Mouse (Mus musculus): Measurements from ENCODE around the gene Zfp319. TPM values are rescaled to one million over a fixed set of nuclear protein-coding genes. Genes with fewer than 3 reads are reported as not detected.

Gene Zfp319
- polyA plus RNA-seq, 1 experiment, result 6.6 TPM

DNA sequence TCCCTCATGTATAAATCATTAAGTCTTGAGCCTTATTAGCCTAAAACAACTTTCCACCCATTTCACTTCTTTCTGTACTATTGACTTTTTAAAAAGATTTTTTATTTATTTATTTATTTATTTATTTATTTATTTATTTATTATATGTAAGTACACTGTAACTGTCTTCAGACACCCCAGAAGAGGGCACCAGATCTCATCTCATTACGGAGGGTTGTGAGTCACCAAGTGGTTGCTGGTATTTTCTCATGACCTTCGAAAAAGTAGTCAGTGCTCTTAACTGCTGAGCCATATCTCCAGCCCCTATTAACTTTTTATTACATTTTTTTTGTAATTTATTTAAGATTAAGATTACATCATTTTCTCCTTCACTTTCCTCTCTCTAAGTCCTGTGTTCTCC is 17.0 kb downstream of the Zfp319 start:
- Histone ChIP-seq H3K27ac (ENCODE audit: insufficient read depth, low read length) (no peak overlapping the region), H3K4me3 (ENCODE audit: insufficient read depth, low read length) (no peak overlapping the region), H3K4me1 (ENCODE audit: control insufficient read depth, insufficient read depth, low read length) (no peaks in the 10 kb centered on the region)
- TF ChIP-seq CTCF (IDR thresholded peaks at IDR 0.05; ENCODE audit: borderline replicate concordance, insufficient read depth, low read length) (no peak), POLR2A (IDR thresholded peaks at IDR 0.05; ENCODE audit: low read depth, low read length) (no peak)

DNA sequence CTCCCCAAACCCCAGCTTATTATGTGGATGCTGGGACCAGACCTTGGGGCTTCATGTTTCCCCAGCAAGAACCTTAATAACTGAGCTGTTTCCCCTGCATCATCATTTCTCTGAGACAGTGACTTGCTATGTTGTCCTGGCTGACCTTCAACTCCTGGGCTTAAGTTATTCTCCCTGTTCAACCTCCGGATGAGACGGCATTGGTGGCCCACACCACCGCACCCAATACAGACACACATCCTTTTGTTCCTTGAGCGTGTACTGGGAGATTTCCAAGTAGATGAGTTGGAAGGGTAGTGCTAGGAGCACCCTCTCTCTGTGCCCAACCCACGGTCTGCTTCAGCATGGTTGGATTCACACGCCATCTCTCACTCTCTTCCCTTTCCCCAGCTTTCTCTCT is 17.9 kb downstream of the Zfp319 start:
- TF ChIP-seq CTCF (IDR thresholded peaks at IDR 0.05; ENCODE audit: borderline replicate concordance, insufficient read depth, low read length), result no peak
- no peak for TF ChIP-seq POLR2A (IDR thresholded peaks at IDR 0.05; ENCODE audit: low read depth, low read length)
- Histone ChIP-seq H3K4me1 (ENCODE audit: control insufficient read depth, insufficient read depth, low read length) (no peaks in the 10 kb centered on the region), H3K4me3 (ENCODE audit: insufficient read depth, low read length) (no peak overlapping the region), H3K27ac (ENCODE audit: insufficient read depth, low read length) (no peak overlapping the region)

DNA sequence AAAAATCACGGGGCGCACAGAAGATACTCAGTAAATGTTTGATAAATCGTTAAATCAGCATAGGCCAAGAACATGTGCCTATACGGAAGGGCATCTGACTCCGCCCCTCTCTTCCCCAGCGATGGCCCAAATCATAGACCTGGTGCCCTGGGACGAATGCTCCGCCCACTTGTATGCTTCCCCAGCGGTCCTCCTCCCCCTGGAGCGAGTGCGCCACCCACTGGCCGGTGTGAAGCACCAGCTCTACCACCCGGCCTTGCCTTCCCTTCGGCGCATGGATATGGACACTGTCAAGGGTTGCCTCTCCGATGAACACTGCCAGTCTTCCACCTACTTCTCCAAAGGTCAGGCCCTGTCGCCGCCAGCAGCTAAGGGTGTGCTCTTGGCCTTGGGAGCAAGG is 18.9 kb downstream of the Zfp319 start:
- Histone ChIP-seq H3K27ac (ENCODE audit: insufficient read depth, low read length) (no peak overlapping the region), H3K4me1 (ENCODE audit: control insufficient read depth, insufficient read depth, low read length) (no peaks in the 10 kb centered on the region), H3K4me3 (ENCODE audit: insufficient read depth, low read length) (no peak overlapping the region)
- no peak for TF ChIP-seq POLR2A (IDR thresholded peaks at IDR 0.05; ENCODE audit: low read depth, low read length)
- TF ChIP-seq CTCF (IDR thresholded peaks at IDR 0.05; ENCODE audit: borderline replicate concordance, insufficient read depth, low read length), result 0 out of 2 replicates have a peak, but pooled peaks have one; percentile 9

DNA sequence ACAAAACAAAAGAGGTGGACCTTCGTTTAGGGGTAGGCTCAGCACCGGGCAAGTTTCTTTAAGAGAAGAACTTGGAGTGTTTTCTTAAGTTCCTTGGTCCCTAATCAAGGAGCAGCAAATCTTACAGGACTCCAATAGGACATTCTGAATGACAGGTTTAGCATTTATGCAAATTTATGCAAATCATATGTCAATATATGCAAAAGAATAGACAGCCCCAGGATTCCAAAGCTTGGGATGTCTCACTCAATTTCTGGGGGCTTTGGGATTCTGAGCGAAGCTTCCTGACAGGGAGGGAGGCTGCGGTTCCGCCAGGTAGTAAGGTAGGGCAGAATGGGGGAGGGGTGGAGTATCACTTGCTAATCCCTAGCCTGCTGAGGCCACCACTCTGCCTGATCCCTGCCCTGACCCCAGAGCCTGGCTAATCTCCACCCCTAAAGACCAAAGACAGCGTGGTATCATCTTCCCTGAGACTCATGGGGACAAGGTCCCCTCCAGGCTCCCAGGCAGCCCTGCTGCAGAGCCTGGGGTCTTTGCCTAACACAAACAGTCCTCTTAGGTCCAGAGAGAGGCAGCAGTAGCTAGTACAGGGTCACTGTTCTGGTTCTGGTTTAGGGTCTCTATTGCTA is 21.3 kb downstream of the Zfp319 start, which contains the start of gene Tepp:
Gene Tepp, plus strand, starts transcription at position 225 of the 629 bp plus-strand sequence.
- Histone ChIP-seq H3K4me1 (ENCODE audit: control insufficient read depth, insufficient read depth, low read length) (no peaks in the 10 kb centered on the region), H3K4me3 (ENCODE audit: insufficient read depth, low read length) (no peak within 1 kb of the TSS), H3K27ac (ENCODE audit: insufficient read depth, low read length) (no peak within 1 kb of the TSS)
- TF ChIP-seq CTCF (IDR thresholded peaks at IDR 0.05; ENCODE audit: borderline replicate concordance, insufficient read depth, low read length) (no peak), POLR2A (IDR thresholded peaks at IDR 0.05; ENCODE audit: low read depth, low read length) (no peak)

DNA sequence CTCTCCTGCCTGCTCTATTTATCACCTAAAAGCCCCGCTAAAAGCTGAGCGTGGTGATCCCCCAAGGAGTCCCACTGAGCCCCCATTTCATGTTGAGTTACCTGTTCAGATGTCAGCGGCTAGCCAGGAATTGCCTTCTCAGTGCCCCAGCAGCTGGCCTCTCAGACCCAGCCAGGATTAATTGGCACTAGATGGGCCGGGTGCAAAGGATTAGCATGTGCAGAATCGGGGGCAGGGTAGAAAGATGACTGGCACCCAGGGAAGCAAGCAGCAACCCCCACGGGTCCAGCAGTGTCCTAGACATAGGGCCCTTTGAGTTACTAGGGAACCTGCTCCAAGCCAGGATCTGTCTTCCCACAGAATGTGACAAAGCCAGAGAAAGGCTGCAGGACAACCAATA is 25.3 kb downstream of the Zfp319 start, which contains the start of gene Cngb1:
Gene Cngb1, minus strand, starts transcription at position 155 of the 400 bp plus-strand sequence.
- no peaks in the 10 kb centered on the region for H3K4me1 ChIP-seq (ENCODE audit: control insufficient read depth, insufficient read depth, low read length)
- TF ChIP-seq POLR2A (IDR thresholded peaks at IDR 0.05; ENCODE audit: low read depth, low read length) (no peak), CTCF (IDR thresholded peaks at IDR 0.05; ENCODE audit: borderline replicate concordance, insufficient read depth, low read length) (no peak)
- H3K27ac ChIP-seq (ENCODE audit: insufficient read depth, low read length), result no peak within 1 kb of the TSS
- H3K4me3 ChIP-seq (ENCODE audit: insufficient read depth, low read length), result no peak within 1 kb of the TSS

DNA sequence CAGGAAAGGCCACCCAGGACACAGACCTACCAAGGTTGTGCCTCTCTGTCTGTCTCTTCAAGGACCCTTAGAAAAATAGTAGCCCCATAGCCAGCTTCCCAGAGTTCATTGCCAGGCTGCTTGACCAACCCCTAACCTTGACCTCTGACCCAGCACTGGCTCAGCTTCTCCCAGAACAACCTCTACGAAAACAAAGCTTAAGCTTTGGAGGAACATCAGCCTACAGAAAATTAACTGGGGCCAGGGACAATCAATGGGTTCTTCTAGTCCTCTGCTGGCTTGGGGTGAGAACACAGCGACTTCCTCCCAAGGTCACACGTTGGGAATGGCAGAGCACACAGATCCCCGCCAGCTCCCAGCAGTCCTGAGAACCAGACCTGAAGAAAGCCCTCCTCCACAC is 26.2 kb downstream of the Zfp319 start:
- Histone ChIP-seq H3K4me3 (ENCODE audit: insufficient read depth, low read length) (no peak overlapping the region), H3K4me1 (ENCODE audit: control insufficient read depth, insufficient read depth, low read length) (no peaks in the 10 kb centered on the region), H3K27ac (ENCODE audit: insufficient read depth, low read length) (no peak overlapping the region)
- TF ChIP-seq POLR2A (IDR thresholded peaks at IDR 0.05; ENCODE audit: low read depth, low read length) (no peak), CTCF (IDR thresholded peaks at IDR 0.05; ENCODE audit: borderline replicate concordance, insufficient read depth, low read length) (no peak)

DNA sequence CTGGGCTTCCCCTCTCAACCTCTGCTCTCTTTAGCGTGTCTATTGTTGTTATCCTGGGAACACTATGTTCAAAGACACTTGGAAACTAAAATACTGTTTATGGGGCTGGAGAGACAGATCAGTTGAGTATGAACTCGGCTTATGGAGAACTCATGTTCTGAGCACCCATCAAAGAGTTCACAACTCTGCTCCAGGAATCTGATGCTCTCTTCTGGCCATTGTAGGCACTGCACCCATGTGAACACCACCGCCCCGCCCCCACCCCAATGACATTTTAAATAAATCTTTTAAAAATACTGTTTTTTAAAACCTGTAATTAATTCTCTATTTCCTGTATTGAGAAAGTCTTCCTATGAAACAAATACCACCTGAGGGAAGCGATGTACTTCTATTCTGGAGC is 29.3 kb downstream of the Zfp319 start:
- H3K4me1 ChIP-seq (ENCODE audit: control insufficient read depth, insufficient read depth, low read length), result no peaks in the 10 kb centered on the region
- H3K27ac ChIP-seq (ENCODE audit: insufficient read depth, low read length), result no peak overlapping the region
- TF ChIP-seq CTCF (IDR thresholded peaks at IDR 0.05; ENCODE audit: borderline replicate concordance, insufficient read depth, low read length) (no peak), POLR2A (IDR thresholded peaks at IDR 0.05; ENCODE audit: low read depth, low read length) (no peak)
- no peak overlapping the region for H3K4me3 ChIP-seq (ENCODE audit: insufficient read depth, low read length)

DNA sequence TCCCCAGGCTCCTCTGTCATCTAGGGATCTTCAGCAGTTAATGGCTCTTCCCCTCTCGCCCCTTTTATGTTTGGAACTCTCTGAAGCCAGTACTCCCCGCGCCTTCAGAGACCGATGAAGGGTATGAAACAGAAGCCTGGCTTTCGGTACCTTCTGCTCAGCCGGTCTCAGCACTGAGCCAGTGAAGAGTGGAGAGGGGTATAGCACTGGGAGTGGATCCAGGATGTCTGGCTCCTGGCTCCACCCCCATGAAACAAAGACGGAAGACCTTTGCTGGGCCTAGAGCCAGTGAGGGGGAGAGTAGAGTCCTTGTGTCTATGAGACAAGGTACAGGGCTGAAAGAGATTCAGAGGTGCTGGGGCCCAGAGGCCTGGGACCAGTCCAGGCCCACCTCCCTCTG is 37.9 kb downstream of the Zfp319 start:
- Histone ChIP-seq H3K4me3 (ENCODE audit: insufficient read depth, low read length) (no peak overlapping the region), H3K27ac (ENCODE audit: insufficient read depth, low read length) (no peak overlapping the region), H3K4me1 (ENCODE audit: control insufficient read depth, insufficient read depth, low read length) (no peaks in the 10 kb centered on the region)
- TF ChIP-seq POLR2A (IDR thresholded peaks at IDR 0.05; ENCODE audit: low read depth, low read length) (no peak), CTCF (IDR thresholded peaks at IDR 0.05; ENCODE audit: borderline replicate concordance, insufficient read depth, low read length) (no peak)

DNA sequence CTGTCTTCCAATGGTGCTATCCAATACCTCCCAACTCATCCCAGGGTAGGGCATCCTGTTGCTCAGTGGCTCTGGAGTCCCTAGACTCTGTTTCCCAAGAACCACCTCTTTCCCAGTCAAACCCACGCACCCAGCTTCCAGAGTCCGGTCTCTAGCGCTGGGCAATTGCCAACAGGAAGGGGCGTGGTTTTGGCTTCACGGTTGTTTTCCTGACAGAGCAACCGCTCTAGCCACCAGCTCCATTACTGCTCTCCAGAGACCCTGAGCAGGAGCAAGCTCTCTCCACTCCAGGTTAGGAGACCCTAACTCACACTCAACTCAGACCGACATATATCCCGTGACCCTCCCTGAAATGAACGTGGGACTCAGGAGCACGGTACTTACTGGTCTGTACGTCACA is 38.6 kb downstream of the Zfp319 start:
- TF ChIP-seq POLR2A (IDR thresholded peaks at IDR 0.05; ENCODE audit: low read depth, low read length), result 0 out of 2 replicates have a peak, but pooled peaks have one; percentile 25
- TF ChIP-seq CTCF (IDR thresholded peaks at IDR 0.05; ENCODE audit: borderline replicate concordance, insufficient read depth, low read length), result no peak

DNA sequence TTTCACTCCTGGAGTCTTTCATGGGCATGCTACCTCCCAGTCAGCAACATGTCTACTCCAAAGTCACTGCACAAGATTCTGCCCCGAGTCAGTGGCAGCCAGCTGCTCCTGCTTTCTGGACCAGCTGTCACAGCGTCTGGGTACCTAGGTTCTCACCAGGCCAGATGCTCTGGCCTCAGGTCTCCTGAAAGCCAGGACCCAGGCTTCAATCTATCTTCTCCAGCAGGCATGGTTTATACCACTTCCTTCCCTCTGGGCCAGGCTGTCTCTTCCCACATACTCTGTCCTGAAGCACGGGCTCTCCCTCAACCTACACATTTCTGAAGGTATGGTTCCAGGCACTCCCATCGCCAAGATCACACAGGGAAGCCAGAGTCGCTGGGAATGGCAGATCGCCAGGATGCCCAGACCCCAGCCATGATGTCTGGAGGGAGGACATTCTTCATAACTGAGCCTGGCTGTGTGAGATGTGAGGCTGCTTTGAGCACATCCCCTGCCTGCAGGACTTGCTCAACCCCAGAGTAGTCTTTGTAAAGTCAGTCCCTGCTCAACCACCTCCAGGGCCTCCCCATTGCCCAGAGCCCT is 42.6 kb downstream of the Zfp319 start:
- Histone ChIP-seq H3K4me3 (ENCODE audit: insufficient read depth, low read length) (no peak overlapping the region), H3K27ac (ENCODE audit: insufficient read depth, low read length) (no peak overlapping the region), H3K4me1 (ENCODE audit: control insufficient read depth, insufficient read depth, low read length) (no peaks in the 10 kb centered on the region)
- TF ChIP-seq POLR2A (IDR thresholded peaks at IDR 0.05; ENCODE audit: low read depth, low read length), result no peak
- no peak for TF ChIP-seq CTCF (IDR thresholded peaks at IDR 0.05; ENCODE audit: borderline replicate concordance, insufficient read depth, low read length)

More for the DNA sequence above, 38.6 kb downstream of the Zfp319 start:
- no peak overlapping the region for H3K27ac ChIP-seq (ENCODE audit: insufficient read depth, low read length)
- no peaks in the 10 kb centered on the region for H3K4me1 ChIP-seq (ENCODE audit: control insufficient read depth, insufficient read depth, low read length)
- no peak overlapping the region for H3K4me3 ChIP-seq (ENCODE audit: insufficient read depth, low read length)
